Mouse (Mus musculus): ENCODE measurements around the gene Tmem50b. TPM values are rescaled to one million over a fixed set of nuclear protein-coding genes. Genes with fewer than 3 reads are reported as not detected.
"Not testable (repeated sequence)": the region's sequence is repeated elsewhere in the genome, so short reads cannot be mapped to it uniquely, and the experiment has no call there.

Tmem50b gene
- polyA plus RNA-seq, 1 experiment: 37.8 TPM

- H3K27ac ChIP-seq (ENCODE audit: control insufficient read depth, insufficient read depth, low read length): peak overlapping the region; percentile 19
- peaks cover 37% of the 10 kb centered on the region for H3K4me1 ChIP-seq (replicated peaks; ENCODE audit: control insufficient read depth, insufficient read depth, low read length)
- WGBS: 10% methylated on average over 23 of the region's 23 CpGs
- H3K4me3 ChIP-seq (ENCODE audit: control insufficient read depth, insufficient read depth, low read length): peak overlapping the region; percentile 1; the same call in 1 of the 2 replicates
- DNase-seq: peak; percentile 46
- H3K36me3 ChIP-seq (ENCODE audit: control insufficient read depth, insufficient read depth, low read length): no peaks in the 10 kb centered on the region
- H3K27me3 ChIP-seq (ENCODE audit: control insufficient read depth, insufficient read depth, low read length): no peaks in the 10 kb centered on the region
- TF ChIP-seq CTCF (IDR thresholded peaks at IDR 0.05; ENCODE audit: borderline replicate concordance, control insufficient read depth, extremely low read depth, insufficient read depth, low read length, poor library complexity) (no peak), POLR2A (IDR thresholded peaks at IDR 0.05; ENCODE audit: control insufficient read depth, extremely low read depth, insufficient read depth, low read length, poor library complexity) (no peak)
Measured at GRCm38 (mm10) chr16:91533097-91534001, 64.3 kb downstream of the Tmem50b start.

- no peak overlapping the region for H3K27ac ChIP-seq (ENCODE audit: control insufficient read depth, insufficient read depth, low read length)
- TF ChIP-seq CTCF (IDR thresholded peaks at IDR 0.05; ENCODE audit: borderline replicate concordance, control insufficient read depth, extremely low read depth, insufficient read depth, low read length, poor library complexity) (no peak), POLR2A (IDR thresholded peaks at IDR 0.05; ENCODE audit: control insufficient read depth, extremely low read depth, insufficient read depth, low read length, poor library complexity) (no peak)
- no peak for DNase-seq
- peaks cover 31% of the 10 kb centered on the region for H3K4me1 ChIP-seq (replicated peaks; ENCODE audit: control insufficient read depth, insufficient read depth, low read length)
- 89% methylated on average over 2 of the region's 2 CpGs for WGBS
- no peak overlapping the region for H3K4me3 ChIP-seq (ENCODE audit: control insufficient read depth, insufficient read depth, low read length)
- H3K36me3 ChIP-seq (ENCODE audit: control insufficient read depth, insufficient read depth, low read length): no peaks in the 10 kb centered on the region
- no peaks in the 10 kb centered on the region for H3K27me3 ChIP-seq (ENCODE audit: control insufficient read depth, insufficient read depth, low read length)
Measured at GRCm38 (mm10) chr16:91532429-91532828, 65.2 kb downstream of the Tmem50b start.

- 91% methylated on average over 6 of the region's 6 CpGs for WGBS
- TF ChIP-seq CTCF (IDR thresholded peaks at IDR 0.05; ENCODE audit: borderline replicate concordance, control insufficient read depth, extremely low read depth, insufficient read depth, low read length, poor library complexity): no peak
- no peak for TF ChIP-seq POLR2A (IDR thresholded peaks at IDR 0.05; ENCODE audit: control insufficient read depth, extremely low read depth, insufficient read depth, low read length, poor library complexity)
- peaks cover 32% of the 10 kb centered on the region for H3K4me1 ChIP-seq (replicated peaks; ENCODE audit: control insufficient read depth, insufficient read depth, low read length)
- H3K27me3 ChIP-seq (ENCODE audit: control insufficient read depth, insufficient read depth, low read length): no peaks in the 10 kb centered on the region
- no peak overlapping the region for H3K4me3 ChIP-seq (ENCODE audit: control insufficient read depth, insufficient read depth, low read length)
- no peak for DNase-seq
- H3K36me3 ChIP-seq (ENCODE audit: control insufficient read depth, insufficient read depth, low read length): no peaks in the 10 kb centered on the region
- H3K27ac ChIP-seq (ENCODE audit: control insufficient read depth, insufficient read depth, low read length): no peak overlapping the region
Measured at GRCm38 (mm10) chr16:91531856-91532255, 65.7 kb downstream of the Tmem50b start.

GRCm38 (mm10) chr16:91530830-91531229, 66.8 kb downstream of the Tmem50b start:
- not testable (repeated sequence) for H3K27me3 ChIP-seq (ENCODE audit: control insufficient read depth, insufficient read depth, low read length); H3K36me3 ChIP-seq (ENCODE audit: control insufficient read depth, insufficient read depth, low read length); DNase-seq; H3K27ac ChIP-seq (ENCODE audit: control insufficient read depth, insufficient read depth, low read length); H3K4me3 ChIP-seq (ENCODE audit: control insufficient read depth, insufficient read depth, low read length)
- WGBS: 94% methylated on average over 4 of the region's 4 CpGs
- H3K4me1 ChIP-seq (replicated peaks; ENCODE audit: control insufficient read depth, insufficient read depth, low read length): peaks cover 32% of the 10 kb centered on the region

GRCm38 (mm10) chr16:91528578-91528977, 69.0 kb downstream of the Tmem50b start:
- Histone ChIP-seq H3K4me3 (ENCODE audit: control insufficient read depth, insufficient read depth, low read length) (no peak overlapping the region), H3K4me1 (replicated peaks; ENCODE audit: control insufficient read depth, insufficient read depth, low read length) (peaks cover 17% of the 10 kb centered on the region), H3K27me3 (ENCODE audit: control insufficient read depth, insufficient read depth, low read length) (no peaks in the 10 kb centered on the region), H3K27ac (ENCODE audit: control insufficient read depth, insufficient read depth, low read length) (no peak overlapping the region), H3K36me3 (ENCODE audit: control insufficient read depth, insufficient read depth, low read length) (no peaks in the 10 kb centered on the region)
- WGBS: 81% methylated on average over 9 of the region's 9 CpGs
- DNase-seq: no peak
- TF ChIP-seq POLR2A (IDR thresholded peaks at IDR 0.05; ENCODE audit: control insufficient read depth, extremely low read depth, insufficient read depth, low read length, poor library complexity): no peak
- TF ChIP-seq CTCF (IDR thresholded peaks at IDR 0.05; ENCODE audit: borderline replicate concordance, control insufficient read depth, extremely low read depth, insufficient read depth, low read length, poor library complexity): no peak

GRCm38 (mm10) chr16:91527500-91527899, 70.1 kb downstream of the Tmem50b start:
- TF ChIP-seq CTCF (IDR thresholded peaks at IDR 0.05; ENCODE audit: borderline replicate concordance, control insufficient read depth, extremely low read depth, insufficient read depth, low read length, poor library complexity) (no peak), POLR2A (IDR thresholded peaks at IDR 0.05; ENCODE audit: control insufficient read depth, extremely low read depth, insufficient read depth, low read length, poor library complexity) (no peak)
- Histone ChIP-seq H3K4me1 (replicated peaks; ENCODE audit: control insufficient read depth, insufficient read depth, low read length) (peaks cover 10% of the 10 kb centered on the region), H3K36me3 (ENCODE audit: control insufficient read depth, insufficient read depth, low read length) (no peaks in the 10 kb centered on the region), H3K4me3 (ENCODE audit: control insufficient read depth, insufficient read depth, low read length) (no peak overlapping the region), H3K27ac (ENCODE audit: control insufficient read depth, insufficient read depth, low read length) (no peak overlapping the region), H3K27me3 (ENCODE audit: control insufficient read depth, insufficient read depth, low read length) (no peaks in the 10 kb centered on the region)
- DNase-seq: no peak
- 38% methylated on average over 5 of the region's 5 CpGs for WGBS
